8 mouse cellular contexts compared by ENCODE assay signal in genomic region chr4:141574789-141575702, GRCm38 (mm10). TPM values are rescaled to one million over a fixed set of nuclear protein-coding genes. Genes with fewer than 3 reads are reported as not detected.
DNase-seq lines count a peak whose midpoint lies in the region; ATAC-seq lines count a peak whose summit lies in the region.

No protein-coding gene starts in this region.

- DNase-seq in adipocyte (ENCODE audit: low spot score) = peak; percentile 82
- DNase-seq in cerebellum, postnatal 4 days (ENCODE audit: low spot score in 2 of 2) = peak; percentile 82 to 87
- DNase-seq in gastrocnemius, postnatal 10 days = peak; percentile 92
- peak; percentile 95 for DNase-seq in intestine, embryonic 14.5 days (ENCODE audit: low spot score)
- peak; percentile 69 to 90 for DNase-seq in left cerebral cortex, postnatal 10 days (ENCODE audit: extremely low spot score in 1 of 2, low spot score in 2 of 2)
- peak; percentile 98 for DNase-seq in midbrain, embryonic 11.5 days (ENCODE audit: low spot score, missing footprints)
- peak; percentile 96 for DNase-seq in right cerebral cortex, postnatal 4 days
- peak; percentile 77 to 90 for DNase-seq in urinary bladder, postnatal 4 days (ENCODE audit: low spot score in 2 of 2)

- intact Hi-C loops in left cerebral cortex, postnatal 10 days (cut with DNase I) = loop anchor here (2.0 to 5.0 kb wide), 2 partner anchors 168 to 188 kb away; no protein-coding TSS in a partner anchor

- H3K4me2 ChIP-seq in intestine, embryonic 14.5 days (ENCODE audit: low read length) = 0 out of 2 replicates have a peak overlapping the region, but pooled peaks have one; percentile 11
- no peak overlapping the region for H3K4me2 ChIP-seq in midbrain, embryonic 11.5 days

- WGBS in intestine, embryonic 14.5 days = 37% methylated on average over 27 of the region's 27 CpGs
- WGBS in midbrain, embryonic 11.5 days = 49% methylated on average over 27 of the region's 27 CpGs

- H3K4me1 ChIP-seq in intestine, embryonic 14.5 days (replicated peaks; ENCODE audit: control insufficient read depth, insufficient read depth, low read length) = 0 out of 2 replicates have a peak, but pooled peaks cover 9% of the 10 kb centered on the region
- H3K4me1 ChIP-seq in midbrain, embryonic 11.5 days (ENCODE audit: control insufficient read depth, insufficient read depth, low read length) = no peaks in the 10 kb centered on the region

- H3K4me3 ChIP-seq in intestine, embryonic 14.5 days (ENCODE audit: low read depth, low read length) = no peak overlapping the region
- no peak overlapping the region for H3K4me3 ChIP-seq in midbrain, embryonic 11.5 days (ENCODE audit: low read depth, low read length)

- peak; percentile 23 for ATAC-seq in intestine, embryonic 14.5 days (replicated peaks; ENCODE audit: low FRiP score, low TSS enrichment, low read depth)
- ATAC-seq in midbrain, embryonic 11.5 days (ENCODE audit: low FRiP score) = peak; percentile 58; the same call in 1 of the 2 replicates

- no peaks in the 10 kb centered on the region for H3K27me3 ChIP-seq in intestine, embryonic 14.5 days (replicated peaks; ENCODE audit: control insufficient read depth, insufficient read depth, low read length)
- no peaks in the 10 kb centered on the region for H3K27me3 ChIP-seq in midbrain, embryonic 11.5 days (ENCODE audit: control insufficient read depth, insufficient read depth, low read length)

- H3K36me3 ChIP-seq in intestine, embryonic 14.5 days (ENCODE audit: control insufficient read depth, insufficient read depth, low read length) = peaks cover 38% of the 10 kb centered on the region
- H3K36me3 ChIP-seq in midbrain, embryonic 11.5 days (ENCODE audit: control insufficient read depth, insufficient read depth, low read length) = no peaks in the 10 kb centered on the region

- no peak overlapping the region for H3K9ac ChIP-seq in intestine, embryonic 14.5 days (ENCODE audit: low read length)
- no peak overlapping the region for H3K9ac ChIP-seq in midbrain, embryonic 11.5 days (ENCODE audit: low read length)

- no peak overlapping the region for H3K27ac ChIP-seq in intestine, embryonic 14.5 days (ENCODE audit: low read depth)
- no peak overlapping the region for H3K27ac ChIP-seq in midbrain, embryonic 11.5 days (ENCODE audit: low read depth, low read length)

- H3K9me3 ChIP-seq in intestine, embryonic 14.5 days (ENCODE audit: control insufficient read depth, low read length) = no peaks in the 10 kb centered on the region
- H3K9me3 ChIP-seq in midbrain, embryonic 11.5 days (ENCODE audit: control insufficient read depth, low read length) = no peaks in the 10 kb centered on the region

RNA-seq across cellular contexts. Expression of gene Fblim1, which starts 30.9 kb away (rescaled TPM):
- 1 to 10 TPM; 3.8 to 6.6 TPM for total RNA-seq in gastrocnemius, postnatal 10 days (2021)
- polyA plus RNA-seq in intestine, embryonic 14.5 days (2014; fragmentation: Nextera tagmentation; extraction: Ambion mirVana) = 94.6 and 108 TPM in 2 replicates
- total RNA-seq in left cerebral cortex, postnatal 10 days (2021) = 1 to 10 TPM; 4.4 to 6.0 TPM
- 20.0 and 21.2 TPM in 2 replicates for polyA plus RNA-seq in midbrain, embryonic 11.5 days (2014; fragmentation: Nextera tagmentation; extraction: Ambion mirVana)

RNA-seq across cellular contexts. Expression of gene Spen, which starts 36.6 kb away (rescaled TPM):
- 10 to 100 TPM; 23.4 to 30.9 TPM for total RNA-seq in gastrocnemius, postnatal 10 days (2021)
- polyA plus RNA-seq in intestine, embryonic 14.5 days (2014; fragmentation: Nextera tagmentation; extraction: Ambion mirVana) = 12.8 and 14.9 TPM in 2 replicates
- 10 to 100 TPM; 56.8 to 59.9 TPM for total RNA-seq in left cerebral cortex, postnatal 10 days (2021)
- polyA plus RNA-seq in midbrain, embryonic 11.5 days (2014; fragmentation: Nextera tagmentation; extraction: Ambion mirVana) = 15.7 and 17.1 TPM in 2 replicates

RNA-seq across cellular contexts. Expression of gene Tmem82, which starts 43.4 kb away (rescaled TPM):
- total RNA-seq in gastrocnemius, postnatal 10 days (2021) = 1 to 10 TPM; 1.7 to 2.2 TPM
- 6.0 and 8.4 TPM in 2 replicates for polyA plus RNA-seq in intestine, embryonic 14.5 days (2014; fragmentation: Nextera tagmentation; extraction: Ambion mirVana)
- under 1 TPM; 0.28 to 0.79 TPM for total RNA-seq in left cerebral cortex, postnatal 10 days (2021)
- 0.48 and 0.59 TPM in 2 replicates for polyA plus RNA-seq in midbrain, embryonic 11.5 days (2014; fragmentation: Nextera tagmentation; extraction: Ambion mirVana)

RNA-seq across cellular contexts. Expression of gene Slc25a34, which starts 48.6 kb away (rescaled TPM):
- 10 to 100 TPM; 10.5 to 12.8 TPM for total RNA-seq in gastrocnemius, postnatal 10 days (2021)
- polyA plus RNA-seq in intestine, embryonic 14.5 days (2014; fragmentation: Nextera tagmentation; extraction: Ambion mirVana) = 0.17 and 0.26 TPM in 2 replicates
- total RNA-seq in left cerebral cortex, postnatal 10 days (2021) = 1 to 10 TPM; 2.3 to 4.1 TPM
- polyA plus RNA-seq in midbrain, embryonic 11.5 days (2014; fragmentation: Nextera tagmentation; extraction: Ambion mirVana) = not detected in 2 replicates
